Mouse (Mus musculus): ENCODE measurements around the gene Vdr.

DNA sequence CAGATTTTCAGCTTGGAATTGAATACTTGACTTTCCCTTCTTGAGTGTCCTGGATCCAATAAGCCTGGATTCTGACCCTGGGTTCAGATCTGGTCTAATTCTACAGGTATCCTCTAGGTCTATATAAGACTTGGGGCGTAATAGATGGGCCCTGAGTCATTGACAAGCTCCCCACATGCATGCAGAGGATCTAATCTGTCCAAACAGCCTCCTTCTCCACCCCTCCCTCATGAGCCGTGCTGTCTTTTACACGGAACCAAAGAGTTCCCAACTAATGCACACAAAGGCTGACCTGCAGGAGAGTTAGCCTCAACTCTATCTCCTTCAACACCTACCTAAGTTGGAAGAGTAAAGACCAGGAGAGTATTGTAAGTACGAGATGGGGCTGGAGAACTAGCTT, 63.1 kb downstream of the Vdr start:
- TF ChIP-seq CTCF (IDR thresholded peaks at IDR 0.05; ENCODE audit: low read depth) (no peak), EP300 (IDR thresholded peaks at IDR 0.05; ENCODE audit: low read depth) (peak; percentile 43; the same call in 1 of the 2 replicates)

Data from liver, embryonic 14.5 days (tissue).